ENCODE assay signal across 9 mouse cellular contexts in the genomic region with DNA sequence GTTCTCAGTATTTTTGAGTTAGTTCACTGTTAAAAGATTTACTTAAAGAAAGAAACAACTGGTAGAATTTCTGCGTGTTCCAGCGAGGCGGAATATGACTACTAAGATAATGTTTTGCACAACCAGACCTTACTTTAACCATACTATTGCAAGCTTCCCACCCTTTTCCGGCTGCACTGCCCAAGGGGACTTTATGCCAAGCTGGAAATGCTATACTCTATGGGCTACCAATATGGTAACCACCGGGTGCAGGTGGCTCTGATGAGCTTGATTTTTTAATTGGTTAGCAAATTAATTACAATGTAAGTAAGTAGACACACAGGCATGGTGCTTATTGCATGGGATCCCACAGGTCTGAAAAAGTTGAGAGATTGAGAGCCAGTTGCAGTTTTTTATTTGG. TPM values are rescaled to one million over a fixed set of nuclear protein-coding genes. Genes with fewer than 3 reads are reported as not detected.
A peak's percentile ranks its signal among the peaks of the same experiment; 100 is the strongest.
DNase-seq lines count a peak whose midpoint lies in the region; ATAC-seq lines count a peak whose summit lies in the region.
"Had no signal": no experiment of that assay in that cellular context is flagged by ENCODE, and none has a peak within 500 bp of the region (broad histone marks: within the 10 kb centered on the region; RNA-seq: fewer than 3 reads in every experiment).

No protein-coding gene starts in this region.

- H3K4me2 ChIP-seq in heart, embryonic 15.5 days: peak overlapping the region; percentile 87
- H3K4me2 ChIP-seq in hindbrain, embryonic 13.5 days: peak overlapping the region; percentile 66
- peak overlapping the region; percentile 68 for H3K4me2 ChIP-seq in midbrain, embryonic 14.5 days (ENCODE audit: low read length)

- peak overlapping the region; percentile 86 for H3K4me3 ChIP-seq in heart, embryonic 15.5 days
- peak overlapping the region; percentile 72 for H3K4me3 ChIP-seq in hindbrain, embryonic 13.5 days
- H3K4me3 ChIP-seq in midbrain, embryonic 14.5 days (replicated peaks; ENCODE audit: low read depth, low read length): peak overlapping the region; percentile 88; the same call in 1 of the 2 replicates

- H3K27ac ChIP-seq in heart, embryonic 15.5 days: no peak overlapping the region
- no peak overlapping the region for H3K27ac ChIP-seq in hindbrain, embryonic 13.5 days
- no peak overlapping the region for H3K27ac ChIP-seq in midbrain, embryonic 14.5 days (replicated peaks; ENCODE audit: low read depth, low read length)

- H3K4me1 ChIP-seq in heart, embryonic 15.5 days (replicated peaks): peaks cover 3% of the 10 kb centered on the region; the same call in 1 of the 2 replicates
- H3K4me1 ChIP-seq in hindbrain, embryonic 13.5 days (replicated peaks): peaks cover 8% of the 10 kb centered on the region
- H3K4me1 ChIP-seq in midbrain, embryonic 14.5 days (ENCODE audit: control insufficient read depth, insufficient read depth, low read length): peaks cover 6% of the 10 kb centered on the region; the same call in 1 of the 2 replicates

- H3K27me3 ChIP-seq in heart, embryonic 15.5 days: no peaks in the 10 kb centered on the region
- no peaks in the 10 kb centered on the region for H3K27me3 ChIP-seq in hindbrain, embryonic 13.5 days
- H3K27me3 ChIP-seq in midbrain, embryonic 14.5 days (ENCODE audit: control insufficient read depth, insufficient read depth, low read length): no peaks in the 10 kb centered on the region

- H3K9me3 ChIP-seq in heart, embryonic 15.5 days (replicated peaks): no peaks in the 10 kb centered on the region
- no peaks in the 10 kb centered on the region for H3K9me3 ChIP-seq in hindbrain, embryonic 13.5 days
- no peaks in the 10 kb centered on the region for H3K9me3 ChIP-seq in midbrain, embryonic 14.5 days (ENCODE audit: control insufficient read depth, low read length)
- H3K9me3 ChIP-seq: G1E had no signal

- 70% methylated on average over 5 of the region's 5 CpGs for WGBS in heart, embryonic 15.5 days
- 65% methylated on average over 5 of the region's 5 CpGs for WGBS in hindbrain, embryonic 13.5 days
- WGBS in midbrain, embryonic 14.5 days: 69% methylated on average over 5 of the region's 5 CpGs

- H3K9ac ChIP-seq in heart, embryonic 15.5 days: no peak overlapping the region
- peak overlapping the region; percentile 92; the same call in 1 of the 2 replicates for H3K9ac ChIP-seq in hindbrain, embryonic 13.5 days
- no peak overlapping the region for H3K9ac ChIP-seq in midbrain, embryonic 14.5 days (replicated peaks; ENCODE audit: low read length)

- intact Hi-C loops in left cerebral cortex, postnatal 14 days (cut with DNase I): no loop called here

- no peak for ATAC-seq in heart, embryonic 15.5 days (replicated peaks; ENCODE audit: insufficient number of reproducible peaks, insufficient read depth, low FRiP score, low read depth)
- ATAC-seq in hindbrain, embryonic 13.5 days (ENCODE audit: low FRiP score): no peak
- ATAC-seq in midbrain, embryonic 14.5 days (ENCODE audit: low FRiP score, low TSS enrichment): no peak

- no peaks in the 10 kb centered on the region for H3K36me3 ChIP-seq in heart, embryonic 15.5 days
- no peaks in the 10 kb centered on the region for H3K36me3 ChIP-seq in hindbrain, embryonic 13.5 days
- no peaks in the 10 kb centered on the region for H3K36me3 ChIP-seq in midbrain, embryonic 14.5 days (ENCODE audit: control insufficient read depth, insufficient read depth, low read length)
- H3K36me3 ChIP-seq: G1E had no signal

- no peak for DNase-seq in heart, postnatal 4 days
- peak; percentile 7 for DNase-seq in NIH3T3 (ENCODE audit: low read depth)
- peak; percentile 9 for DNase-seq in midbrain, embryonic 14.5 days
- no peak for DNase-seq in left cerebral cortex, postnatal 14 days (ENCODE audit: low spot score in 2 of 2)
- no peak for DNase-seq in left cerebral cortex, adult 11 months (ENCODE audit: low spot score)
- no peak for DNase-seq in cerebellum, adult 11 months

RNA-seq across cellular contexts. Expression of gene Supt3, which starts 1.2 kb away (rescaled TPM):
- 20.7 and 21.1 TPM in 2 replicates for polyA plus RNA-seq in heart, embryonic 15.5 days (2015; fragmentation: Nextera tagmentation; extraction: Ambion mirVana)
- total RNA-seq in heart, postnatal 4 days (2021): 10 to 100 TPM; 17.6 to 19.2 TPM
- 22.0 and 22.2 TPM in 2 replicates for polyA plus RNA-seq in hindbrain, embryonic 13.5 days (2015; fragmentation: Nextera tagmentation; extraction: Ambion mirVana)
- polyA plus RNA-seq in midbrain, embryonic 14.5 days (2014; fragmentation: Nextera tagmentation; extraction: Ambion mirVana): 19.9 and 21.9 TPM in 2 replicates
- 10 to 100 TPM; 12.6 to 13.6 TPM for total RNA-seq in left cerebral cortex, postnatal 14 days (2021)

RNA-seq across cellular contexts. Expression of gene Runx2, which starts 36.5 kb away (rescaled TPM):
- polyA plus RNA-seq in heart, embryonic 15.5 days (2015; fragmentation: Nextera tagmentation; extraction: Ambion mirVana): 0.23 and 0.61 TPM in 2 replicates
- under 1 TPM; 0.25 to 0.50 TPM for total RNA-seq in heart, postnatal 4 days (2021)
- polyA plus RNA-seq in hindbrain, embryonic 13.5 days (2015; fragmentation: Nextera tagmentation; extraction: Ambion mirVana): 0.62 and 1.5 TPM in 2 replicates
- polyA plus RNA-seq in midbrain, embryonic 14.5 days (2014; fragmentation: Nextera tagmentation; extraction: Ambion mirVana): 0.43 and 0.55 TPM in 2 replicates
- 1 to 10 TPM; 6.1 to 6.6 TPM for total RNA-seq in left cerebral cortex, postnatal 14 days (2021)

Comparison
In these comparisons a context has a peak if more than half of its experiments do, and no peak if none do; other contexts are left out.
1. DNase-seq: peak in NIH3T3 (single experiment) and midbrain, embryonic 14.5 days (single experiment); none in heart, postnatal 4 days (single experiment), left cerebral cortex, postnatal 14 days (0 of 2), left cerebral cortex, adult 11 months (single experiment) and cerebellum, adult 11 months (single experiment).
2. Peak in every context shown above with its lines, with median percentiles within 50 percentile points of each other: H3K4me2 ChIP-seq and H3K4me3 ChIP-seq.